Mouse (Mus musculus): ENCODE results near the gene Trim7.

DNA sequence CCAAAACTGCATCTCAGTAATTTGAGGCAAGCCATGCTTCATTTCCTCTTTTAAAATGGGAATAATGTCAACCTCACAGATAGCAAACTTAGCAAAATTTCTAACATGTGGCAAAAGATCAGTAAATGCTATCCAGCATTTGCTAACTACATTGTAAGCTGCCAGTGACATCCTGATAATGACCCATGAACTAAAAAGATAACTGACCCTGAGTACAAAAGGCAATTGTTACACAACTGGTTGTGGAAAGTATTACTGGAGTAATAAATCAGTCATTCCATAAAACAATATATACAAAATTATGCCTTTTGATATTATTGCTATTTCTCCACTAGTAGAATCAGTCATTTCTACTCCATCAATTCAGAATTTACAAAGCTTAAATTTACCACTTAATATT lies 12.2 kb upstream of the Trim7 start:
- TF ChIP-seq POLR2A (IDR thresholded peaks at IDR 0.05; ENCODE audit: low read depth, low read length) (no peak), CTCF (conservative IDR thresholded peaks at IDR 0.05; ENCODE audit: insufficient read depth, insufficient read length, low read depth, low read length) (no peak)
